Mouse (Mus musculus) stomach, embryonic 14.5 days (tissue): ENCODE data around the gene Lmf1. TPM values are rescaled to one million over a fixed set of nuclear protein-coding genes. Genes with fewer than 3 reads are reported as not detected.

Experiments used
- ATAC-seq: fragments of 200-750 bp; cut with Nextera tagmentation; 2 replicates; pipeline ENCODE4 v1.8.0; 2017; ENCODE audit warnings: low read depth, moderate TSS enrichment; ENCODE audit not compliant: insufficient number of reproducible peaks, insufficient read depth, low FRiP score
- H3K27ac ChIP-seq: fragments of 300-500 bp; sonication (generic); 2 replicates; pipeline ENCODE4 v1.5.1; 2014; ENCODE audit warnings: mild to moderate bottlenecking, low read length, moderate library complexity, mixed read lengths
- H3K27me3 ChIP-seq: fragments of 300-500 bp; sonication (generic); 2 replicates; pipeline ENCODE4 v1.6.1; 2014; ENCODE audit warnings: low read length, control low read depth, mixed read lengths; ENCODE audit not compliant: control insufficient read depth, insufficient read depth
- H3K36me3 ChIP-seq: fragments of 300-500 bp; sonication (generic); 2 replicates; pipeline ENCODE4 v1.6.1; 2014; ENCODE audit warnings: mild to moderate bottlenecking, control low read depth, low read length, moderate library complexity, mixed read lengths; ENCODE audit not compliant: control insufficient read depth, insufficient read depth
- H3K4me1 ChIP-seq: fragments of 300-500 bp; sonication (generic); 2 replicates; pipeline ENCODE4 v1.6.1; 2014; ENCODE audit warnings: low read length, control low read depth, mixed read lengths; ENCODE audit not compliant: control insufficient read depth, insufficient read depth
- H3K4me2 ChIP-seq: fragments of 300-500 bp; sonication (generic); replicated peaks from 2 replicates; pipeline ENCODE4 v1.6.1; 2014; ENCODE audit warnings: low read depth, low read length, control low read depth
- H3K4me3 ChIP-seq: fragments of 300-500 bp; sonication (generic); 2 replicates; pipeline ENCODE4 v1.5.1; 2014; ENCODE audit warnings: low read depth, low read length, control low read depth
- H3K9ac ChIP-seq: fragments of 300-500 bp; sonication (generic); replicated peaks from 2 replicates; pipeline ENCODE4 v1.6.1; 2014; ENCODE audit warnings: low read depth, mild to moderate bottlenecking, control low read depth, low read length, moderate library complexity, mixed read lengths
- H3K9me3 ChIP-seq: fragments of 300-500 bp; sonication (generic); 2 replicates; pipeline ENCODE4 v1.6.1; 2016; ENCODE audit warnings: low read depth, low read length, control low read depth; ENCODE audit not compliant: control insufficient read depth
- WGBS: fragments of 180-500 bp; shearing (Covaris S2); extraction: QIAGEN DNeasy Blood & Tissue Kit; methylation state at CpG from one replicate; pipeline ENCODE4 v1.1.7; 2014; 5-methylcytosine and 5-hydroxymethylcytosine counted together
- polyA plus RNA-seq: library from polyadenylated mRNA; unstranded; fragments of >200 nt; fragmentation: Nextera tagmentation; extraction: Ambion mirVana; gene quantifications from 2 replicates; pipeline ENCODE4 v1.2.1, GENCODE M21; 2014

The Lmf1 gene
- polyA plus RNA-seq, 1 experiment from 2014 or later = 30.1 TPM

DNA sequence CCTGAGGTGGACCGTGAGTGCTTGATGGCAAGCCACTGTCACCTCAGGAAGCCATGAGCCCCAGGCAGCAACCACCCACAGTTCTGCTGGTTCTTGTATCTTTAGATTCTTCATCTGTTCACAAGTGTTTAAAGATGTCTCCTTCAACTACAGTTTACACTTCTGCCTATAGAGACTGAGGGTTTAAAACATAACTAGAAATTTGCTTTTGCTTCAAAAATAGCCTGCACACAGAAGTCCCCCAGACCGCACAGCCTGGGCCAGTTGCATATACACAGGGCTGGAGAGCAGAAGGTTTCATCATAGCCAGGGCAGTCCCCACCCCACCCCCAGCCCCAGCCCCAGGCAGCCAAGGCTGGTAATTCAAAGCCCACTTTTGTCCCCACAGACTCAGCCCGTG lies 65.9 kb downstream of the Lmf1 start:
- Histone ChIP-seq H3K27me3 (no peaks in the 10 kb centered on the region), H3K4me3 (no peak overlapping the region), H3K36me3 (no peaks in the 10 kb centered on the region; the same call in none of the 2 replicates), H3K4me2 (no peak overlapping the region), H3K9me3 (no peaks in the 10 kb centered on the region), H3K9ac (no peak overlapping the region), H3K4me1 (0 out of 2 replicates have a peak, but pooled peaks cover 7% of the 10 kb centered on the region), H3K27ac (no peak overlapping the region)
- no peak for ATAC-seq
- WGBS = 93% methylated on average over 3 of the region's 3 CpGs

DNA sequence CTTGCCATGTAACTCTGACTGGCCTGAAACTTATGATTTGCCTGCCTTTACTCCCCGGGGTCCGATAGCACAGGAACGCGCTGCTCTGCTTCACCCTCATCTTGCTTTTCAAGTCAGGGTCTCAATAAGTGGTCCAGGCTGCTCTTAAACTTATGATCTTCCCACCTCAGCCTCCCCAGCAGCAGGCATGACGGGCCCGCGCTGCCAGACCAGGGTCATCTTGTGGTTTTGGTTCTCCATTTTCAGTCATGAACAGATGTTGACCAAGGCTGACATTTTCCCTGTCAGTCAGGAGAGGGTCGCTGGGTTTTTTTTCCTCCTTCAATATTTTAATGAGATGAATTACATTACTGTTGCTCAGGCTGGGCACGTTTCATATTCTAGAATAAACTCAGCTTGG lies 66.8 kb downstream of the Lmf1 start:
- Histone ChIP-seq H3K4me3 (no peak overlapping the region), H3K27me3 (no peaks in the 10 kb centered on the region), H3K9ac (no peak overlapping the region), H3K9me3 (no peaks in the 10 kb centered on the region), H3K27ac (no peak overlapping the region), H3K4me2 (no peak overlapping the region), H3K36me3 (no peaks in the 10 kb centered on the region; the same call in none of the 2 replicates), H3K4me1 (0 out of 2 replicates have a peak, but pooled peaks cover 7% of the 10 kb centered on the region)
- 86% methylated on average over 9 of the region's 9 CpGs for WGBS
- no peak for ATAC-seq

GRCm38 (mm10) chr17:25647901-25648300 lies 69.0 kb downstream of the Lmf1 start:
- Histone ChIP-seq H3K27me3 (no peaks in the 10 kb centered on the region), H3K9ac (no peak overlapping the region), H3K4me2 (no peak overlapping the region), H3K9me3 (no peaks in the 10 kb centered on the region), H3K4me3 (no peak overlapping the region), H3K27ac (no peak overlapping the region; the same call in 1 of the 2 replicates), H3K36me3 (no peaks in the 10 kb centered on the region; the same call in 1 of the 2 replicates), H3K4me1 (0 out of 2 replicates have a peak, but pooled peaks cover 7% of the 10 kb centered on the region)
- whole genome bisulfite sequencing = 79% methylated on average over 10 of the region's 10 CpGs
- ATAC-seq = no peak

GRCm38 (mm10) chr17:25648678-25649216 lies 69.9 kb downstream of the Lmf1 start:
- Histone ChIP-seq H3K27ac (no peak overlapping the region), H3K27me3 (no peaks in the 10 kb centered on the region), H3K4me1 (0 out of 2 replicates have a peak, but pooled peaks cover 4% of the 10 kb centered on the region), H3K4me3 (no peak overlapping the region), H3K36me3 (no peaks in the 10 kb centered on the region; the same call in 1 of the 2 replicates), H3K9ac (no peak overlapping the region), H3K4me2 (no peak overlapping the region), H3K9me3 (no peaks in the 10 kb centered on the region)
- WGBS = 41% methylated on average over 15 of the region's 15 CpGs
- no peak for ATAC-seq

GRCm38 (mm10) chr17:25650726-25651125 lies 71.8 kb downstream of the Lmf1 start:
- no peaks in the 10 kb centered on the region for H3K4me1 ChIP-seq
- peaks cover 6% of the 10 kb centered on the region for H3K36me3 ChIP-seq
- 88% methylated on average over 7 of the region's 7 CpGs for WGBS
- H3K9me3 ChIP-seq = no peaks in the 10 kb centered on the region
- no peak overlapping the region for H3K4me3 ChIP-seq
- no peaks in the 10 kb centered on the region for H3K27me3 ChIP-seq
- H3K9ac ChIP-seq = no peak overlapping the region
- ATAC-seq = no peak
- no peak overlapping the region for H3K27ac ChIP-seq
- no peak overlapping the region for H3K4me2 ChIP-seq

- 77% methylated on average over 8 of the region's 8 CpGs for WGBS
- Histone ChIP-seq H3K9ac (no peak overlapping the region), H3K4me3 (no peak overlapping the region), H3K4me2 (no peak overlapping the region), H3K36me3 (peaks cover 6% of the 10 kb centered on the region), H3K27ac (no peak overlapping the region), H3K27me3 (no peaks in the 10 kb centered on the region), H3K4me1 (peaks cover 14% of the 10 kb centered on the region; the same call in 1 of the 2 replicates), H3K9me3 (no peaks in the 10 kb centered on the region)
- ATAC-seq = no peak
These were observed 73.4 kb downstream of the Lmf1 start for GRCm38 (mm10) chr17:25652272-25652671.

DNA sequence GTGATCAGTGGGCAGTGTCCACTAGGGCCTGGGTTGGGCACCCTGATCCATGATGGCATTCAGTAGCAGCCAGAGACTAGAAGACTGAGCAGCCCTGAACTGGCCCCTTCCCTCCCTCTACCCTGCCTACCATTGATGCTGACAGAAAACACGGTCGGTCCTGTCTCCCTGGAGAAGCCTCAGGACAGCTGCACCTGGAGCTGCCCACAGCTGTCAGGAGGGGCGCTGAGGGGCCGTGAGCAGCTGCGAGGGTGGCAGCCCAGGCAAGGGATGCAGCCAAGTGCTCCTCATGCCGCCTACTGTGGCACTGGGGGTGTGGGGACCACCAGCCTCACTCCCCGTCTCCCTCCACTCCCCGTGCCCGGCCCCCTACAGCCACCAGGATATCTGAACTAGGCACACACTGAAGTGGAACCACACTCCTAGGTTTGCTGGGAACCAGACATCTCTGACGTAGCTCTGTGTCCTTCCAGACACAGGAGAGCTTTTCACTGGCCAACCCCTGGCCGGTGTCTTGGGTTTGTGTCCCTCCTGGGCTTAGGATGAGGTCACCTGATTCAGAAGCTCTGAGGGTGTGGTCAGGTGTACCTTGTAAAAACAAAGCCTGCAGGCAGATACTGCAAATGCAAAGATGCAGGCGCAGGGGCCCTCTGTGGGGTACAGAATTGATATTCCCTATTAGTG lies 77.4 kb downstream of the Lmf1 start:
- ATAC-seq = peak; percentile 55
- 40% methylated on average over 12 of the region's 12 CpGs for WGBS

DNA sequence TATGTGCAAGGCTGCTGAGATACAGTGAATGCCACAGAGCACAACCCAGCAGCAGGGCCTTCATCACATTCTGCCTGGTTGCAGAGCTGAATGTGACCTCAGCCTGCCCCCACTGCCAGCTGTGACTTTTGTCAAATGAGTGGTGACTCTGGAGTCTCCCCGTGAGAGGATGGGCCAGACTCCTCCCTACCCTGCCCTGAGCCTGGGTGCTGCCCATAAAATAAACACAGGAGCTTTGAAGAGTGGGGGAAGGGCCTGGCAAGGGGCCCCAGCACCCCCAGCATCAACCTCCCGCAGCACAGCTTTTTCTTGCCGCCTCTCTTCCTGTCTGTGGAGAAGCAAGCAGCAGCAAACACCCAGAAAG lies 77.9 kb downstream of the Lmf1 start:
- Histone ChIP-seq H3K27me3 (no peaks in the 10 kb centered on the region), H3K4me1 (peaks cover 14% of the 10 kb centered on the region; the same call in 1 of the 2 replicates), H3K36me3 (peaks cover 6% of the 10 kb centered on the region), H3K27ac (peak overlapping the region; percentile 72; the same call in 1 of the 2 replicates), H3K4me3 (no peak overlapping the region), H3K9me3 (no peaks in the 10 kb centered on the region), H3K4me2 (no peak overlapping the region), H3K9ac (no peak overlapping the region)
- WGBS = 7% methylated on average over 3 of the region's 3 CpGs
- ATAC-seq = peak; percentile 70

More for the DNA sequence above, 77.4 kb downstream of the Lmf1 start:
- H3K9me3 ChIP-seq = no peaks in the 10 kb centered on the region
- peaks cover 6% of the 10 kb centered on the region for H3K36me3 ChIP-seq
- H3K4me3 ChIP-seq = no peak overlapping the region
- H3K4me2 ChIP-seq = no peak overlapping the region
- peaks cover 14% of the 10 kb centered on the region; the same call in 1 of the 2 replicates for H3K4me1 ChIP-seq
- no peak overlapping the region for H3K9ac ChIP-seq
- H3K27ac ChIP-seq = peak overlapping the region; percentile 72; the same call in 1 of the 2 replicates
- no peaks in the 10 kb centered on the region for H3K27me3 ChIP-seq
